Mouse (Mus musculus) activated CD4-positive, CD25-positive, alpha-beta regulatory T cell, adult 4 months (primary cell): ENCODE data around the gene Gbp5. TPM values are rescaled to one million over a fixed set of nuclear protein-coding genes. Genes with fewer than 3 reads are reported as not detected.
A peak's percentile ranks its signal among the peaks of the same experiment; 100 is the strongest.
"Not testable (repeated sequence)": the region's sequence is repeated elsewhere in the genome, so short reads cannot be mapped to it uniquely, and the experiment has no call there.

ENCODE experiments used
- ATAC-seq: one replicate; pipeline ENCODE4 v1.8.0; 2017
- polyA plus RNA-seq, 2 experiments: library from polyadenylated mRNA; unstranded; fragments of 100-300 nt; shearing (Covaris generic); gene quantifications; one replicate each; pipeline ENCODE4 v1.2.1; 2017

The Gbp5 gene
- polyA plus RNA-seq, 2 experiments from 2014 or later, result 10.1 to 14.4 TPM

DNA sequence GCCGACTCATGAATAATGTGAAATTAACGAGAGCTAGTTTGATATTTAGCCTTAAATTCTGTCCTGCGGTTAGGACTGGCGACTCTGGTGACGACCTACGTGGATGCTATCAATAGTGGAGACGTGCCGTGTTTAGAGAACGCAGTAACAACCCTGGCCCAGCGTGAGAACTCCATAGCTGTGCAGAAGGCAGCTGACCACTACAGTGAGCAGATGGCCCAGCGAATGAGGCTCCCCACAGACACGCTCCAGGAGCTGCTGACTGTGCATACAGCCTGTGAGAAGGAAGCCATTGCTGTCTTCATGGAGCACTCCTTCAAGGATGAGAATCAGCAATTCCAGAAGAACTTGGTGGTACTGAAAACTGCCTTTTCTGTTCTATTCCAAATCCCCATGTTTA lies 49.0 kb downstream of the Gbp5 start:
- not testable (repeated sequence) for ATAC-seq

DNA sequence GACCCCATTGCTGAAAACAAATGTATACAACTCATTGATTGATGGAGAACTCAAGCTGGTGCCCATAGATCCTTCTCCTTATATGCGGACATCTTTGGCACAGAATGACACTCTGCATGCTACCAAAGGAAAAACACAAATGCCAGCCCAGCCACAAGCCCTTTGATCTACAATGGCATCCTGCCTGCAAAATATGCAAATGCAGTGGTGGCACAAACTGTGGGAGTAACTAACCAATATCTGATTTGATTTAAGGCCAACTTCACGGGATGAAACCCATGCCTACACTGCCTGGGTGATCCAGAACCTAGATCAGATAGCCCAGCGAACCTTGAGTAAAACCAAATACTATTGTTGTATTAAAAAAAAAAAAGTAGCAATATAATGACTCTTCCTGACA lies 52.9 kb downstream of the Gbp5 start:
- peak; percentile 71 for ATAC-seq

DNA sequence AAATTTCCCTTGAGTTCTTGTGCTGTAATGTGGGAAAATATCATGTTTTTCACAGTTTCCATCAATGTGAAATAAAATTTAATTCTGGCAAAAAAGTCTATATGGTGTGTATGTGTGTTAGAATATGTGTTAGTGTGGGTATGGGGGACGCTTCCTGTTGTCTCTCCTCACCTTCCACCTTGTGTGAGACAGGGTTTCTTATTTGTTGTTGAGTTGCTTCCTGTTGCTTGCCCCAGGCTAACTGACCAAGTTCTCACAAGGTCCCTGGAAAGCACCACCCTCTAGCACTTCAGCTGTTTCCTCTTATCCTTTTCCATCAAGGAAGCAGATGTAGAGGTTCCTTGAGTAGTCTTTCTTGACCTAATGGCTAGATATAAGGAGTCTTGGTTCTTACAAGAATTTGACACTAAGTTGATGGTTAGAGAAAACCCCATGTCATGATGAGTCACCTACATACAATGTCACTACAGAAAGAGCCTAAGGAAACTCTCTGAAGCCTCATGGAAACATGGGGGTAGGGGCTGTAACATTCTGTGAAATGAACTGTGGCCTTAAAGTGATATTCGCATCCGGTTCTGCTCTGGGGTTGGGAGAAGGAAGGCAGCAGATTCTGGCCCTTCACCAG lies 56.4 kb downstream of the Gbp5 start:
- ATAC-seq, result peak; percentile 55

DNA sequence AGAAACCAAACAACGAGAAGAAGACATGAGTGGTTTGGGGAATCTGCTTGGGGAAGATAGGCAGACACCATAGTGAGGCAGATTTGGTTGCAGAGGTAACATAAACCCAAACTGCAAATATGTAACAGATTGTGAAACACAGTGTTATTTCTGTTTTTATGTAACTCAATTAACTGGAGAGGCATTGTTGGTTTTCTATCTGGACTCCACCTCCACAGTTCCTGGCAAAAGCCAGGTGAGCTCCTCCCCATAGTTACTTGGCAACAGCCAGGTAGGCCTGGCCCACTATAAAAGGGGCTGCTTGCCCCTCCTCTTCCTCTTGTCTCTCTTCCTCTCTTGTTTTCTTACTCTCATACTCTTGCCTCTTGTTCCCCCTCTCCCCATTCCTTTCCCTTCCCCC lies 60.8 kb downstream of the Gbp5 start:
- no peak for ATAC-seq

DNA sequence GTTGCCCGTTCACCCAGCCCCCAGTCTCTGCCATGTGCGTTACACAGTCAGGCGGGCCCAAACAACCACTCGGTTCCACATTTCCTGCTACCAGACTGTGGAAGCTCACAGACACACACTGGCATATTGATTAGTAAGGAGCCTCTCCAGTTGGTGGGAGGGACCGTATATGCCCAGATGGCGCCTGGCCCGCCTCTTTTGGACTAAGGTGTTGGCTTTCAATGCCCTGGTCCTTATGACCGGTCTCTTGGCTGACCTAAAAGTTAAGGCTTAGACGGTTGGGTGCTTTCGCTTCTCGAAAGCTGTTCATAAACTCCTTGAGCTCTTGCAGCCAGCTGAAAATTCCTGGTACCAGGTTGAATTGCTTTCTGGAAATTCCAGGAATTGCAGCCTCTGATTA lies 61.8 kb downstream of the Gbp5 start:
- no peak for ATAC-seq

DNA sequence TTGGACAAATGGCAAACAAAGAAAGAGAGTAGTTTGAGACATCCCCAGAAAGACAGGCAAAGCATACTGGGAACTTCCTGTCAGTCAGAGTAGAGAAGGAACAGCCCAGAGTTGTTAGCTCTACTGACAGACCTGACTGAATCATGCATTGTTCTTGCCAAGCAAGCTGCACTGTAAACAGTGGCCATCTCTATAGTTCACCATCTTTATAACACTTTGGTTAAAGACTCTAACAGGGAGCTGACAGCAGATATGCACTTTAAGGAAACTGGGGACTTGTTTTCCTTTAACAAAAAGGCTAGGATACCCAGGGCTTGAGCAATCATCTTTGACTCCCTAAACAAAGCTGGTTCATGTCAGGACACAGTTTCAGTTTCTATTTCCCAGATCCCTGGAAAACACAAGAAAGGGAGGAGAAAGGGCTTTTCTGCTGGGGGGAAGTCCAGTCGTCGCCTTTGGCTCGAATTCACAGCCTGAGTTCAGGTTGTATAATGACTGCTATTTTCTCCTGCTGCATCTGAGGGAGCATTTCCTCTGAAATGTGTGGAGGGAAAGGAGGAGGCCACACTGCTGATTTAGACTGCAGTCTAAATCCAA lies 66.0 kb downstream of the Gbp5 start, which contains the start of gene Gbp3:
TSS of gene Gbp3 (plus strand) at position 395 of the 597 bp plus-strand sequence.
- ATAC-seq, result peak; percentile 19

DNA sequence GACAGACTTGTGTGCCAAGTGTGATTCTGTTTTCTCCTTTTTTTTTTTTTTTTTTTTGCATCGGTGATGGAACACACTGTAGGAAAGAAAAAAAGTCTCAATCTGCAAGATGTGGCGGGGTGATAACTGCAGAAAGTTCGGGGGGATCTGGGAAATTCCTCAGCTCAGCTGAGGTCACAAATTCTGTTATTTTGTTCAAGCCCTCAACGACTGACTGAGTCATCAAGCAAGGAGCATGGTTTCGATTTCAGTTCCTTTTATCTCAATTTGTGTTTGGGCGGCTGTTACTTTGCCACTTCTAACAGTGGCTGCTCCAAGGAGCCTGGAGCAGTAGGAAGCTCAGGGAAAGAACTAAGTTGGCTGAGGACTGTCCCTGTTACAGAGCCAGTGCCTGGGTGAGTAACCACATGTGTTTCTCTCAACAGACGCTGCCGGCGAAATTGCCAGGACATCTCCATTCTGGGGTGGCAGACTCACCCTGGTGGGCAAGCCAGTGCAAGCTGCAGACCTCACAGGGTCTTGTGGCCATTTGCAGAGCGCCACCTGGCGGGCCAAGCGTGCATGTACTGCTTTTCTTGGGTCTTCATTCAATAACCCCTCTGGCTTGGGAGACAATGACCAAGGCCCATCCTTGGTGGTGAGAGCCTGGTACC lies 66.6 kb downstream of the Gbp5 start:
- peak; percentile 85 for ATAC-seq

DNA sequence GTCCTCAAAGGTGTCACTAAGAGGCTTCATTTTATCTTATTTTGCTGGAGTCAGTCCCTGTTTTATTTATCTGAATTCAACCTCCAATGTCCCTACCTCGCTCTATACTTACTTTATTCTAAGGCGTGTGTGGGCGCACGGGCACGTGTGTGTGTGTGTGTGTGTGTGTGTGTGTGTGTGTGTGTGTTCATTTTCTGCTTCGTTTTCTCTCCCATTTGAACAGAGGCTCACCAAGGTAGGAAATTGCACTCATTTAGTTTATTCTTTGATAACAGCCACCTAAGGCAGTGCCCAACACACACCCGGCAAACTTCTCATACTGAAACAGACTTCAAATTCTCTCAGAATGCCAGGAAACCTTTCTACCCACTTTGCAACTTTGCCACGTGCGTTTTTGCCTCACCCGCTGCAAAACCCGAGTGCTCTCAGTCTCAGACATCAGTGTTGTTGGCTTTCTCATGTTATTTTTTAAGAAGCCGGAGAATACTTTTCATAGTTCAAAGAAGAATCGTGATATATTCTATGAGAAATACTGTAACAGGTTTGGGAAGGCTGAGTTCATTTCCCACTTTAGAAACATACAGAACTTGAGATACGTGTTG lies 67.4 kb downstream of the Gbp5 start:
- peak; percentile 2 for ATAC-seq

DNA sequence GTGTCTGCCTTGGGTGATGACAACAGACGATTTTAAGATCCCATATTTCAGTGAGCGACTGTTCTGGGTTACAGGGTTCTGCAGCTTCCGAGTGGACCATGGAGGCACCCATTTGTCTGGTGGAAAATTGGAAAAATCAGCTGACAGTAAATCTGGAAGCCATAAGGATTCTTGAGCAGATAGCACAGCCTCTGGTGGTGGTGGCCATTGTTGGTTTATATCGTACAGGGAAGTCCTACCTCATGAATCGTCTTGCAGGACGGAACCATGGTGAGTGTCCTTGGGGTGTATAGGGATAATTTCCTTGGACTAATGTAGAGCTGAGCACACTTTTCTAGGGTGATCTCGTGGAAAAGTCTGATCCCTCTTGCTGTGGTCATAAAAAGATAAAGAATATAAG lies 67.9 kb downstream of the Gbp5 start:
- ATAC-seq, result no peak

DNA sequence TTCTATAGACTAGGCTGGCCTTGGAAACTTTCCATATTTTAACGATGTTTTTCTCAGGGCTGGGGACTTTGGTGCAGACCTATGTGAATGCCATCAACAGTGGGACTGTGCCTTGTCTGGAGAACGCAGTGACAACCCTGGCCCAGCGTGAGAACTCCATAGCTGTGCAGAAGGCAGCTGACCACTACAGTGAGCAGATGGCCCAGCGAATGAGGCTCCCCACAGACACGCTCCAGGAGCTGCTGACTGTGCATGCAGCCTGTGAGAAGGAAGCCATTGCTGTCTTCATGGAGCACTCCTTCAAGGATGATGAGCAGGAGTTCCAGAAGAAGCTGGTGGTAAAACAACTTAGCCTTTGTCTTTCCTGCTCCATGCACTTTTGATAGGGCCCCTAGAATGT lies 73.7 kb downstream of the Gbp5 start:
- not testable (repeated sequence) for ATAC-seq

DNA sequence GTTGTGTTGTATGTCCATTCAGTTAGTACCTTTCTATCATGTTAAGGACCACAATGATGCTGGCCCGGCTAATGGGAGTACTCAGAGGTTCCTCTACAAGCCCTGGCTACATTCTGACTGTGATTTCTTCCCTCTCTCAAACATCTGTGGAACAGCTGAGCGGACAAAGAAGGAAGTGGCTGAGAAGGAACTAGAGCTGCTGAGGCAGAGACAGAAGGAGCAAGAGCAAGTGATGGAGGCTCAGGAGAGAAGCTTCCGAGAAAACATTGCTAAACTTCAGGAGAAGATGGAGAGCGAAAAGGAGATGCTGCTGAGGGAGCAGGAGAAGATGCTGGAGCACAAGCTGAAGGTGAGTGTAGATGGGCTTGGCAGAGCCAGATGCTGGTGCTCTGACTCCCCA lies 77.0 kb downstream of the Gbp5 start:
- no peak for ATAC-seq

Other genes starting within 250 kb of the Gbp5 start
- gene Pdlim5, start 98.3 kb upstream of the Gbp5 start, polyA plus RNA-seq, result 10 to 100 TPM; 21.1 to 26.6 TPM
- gene Gbp7, start 36.4 kb downstream of the Gbp5 start, polyA plus RNA-seq, result 100 to 1,000 TPM; 226 to 256 TPM
- 100 to 1,000 TPM in 1 of 2 experiments, 10 to 100 TPM in 1; 91.5 to 108 TPM for gene Gbp3, start 66.0 kb downstream of the Gbp5 start, polyA plus RNA-seq
- 10 to 100 TPM; 18.4 to 57.3 TPM for gene Gbp2b, start 100.9 kb downstream of the Gbp5 start, polyA plus RNA-seq
- 100 to 1,000 TPM; 109 to 135 TPM for gene Gbp2, start 126.6 kb downstream of the Gbp5 start, polyA plus RNA-seq
- gene Kyat3, start 207.1 kb downstream of the Gbp5 start, polyA plus RNA-seq, result 1 to 10 TPM; 5.2 TPM